Mouse (Mus musculus) spleen, adult 2 months (tissue): ENCODE results near the gene Pxmp4.

Experiments
- CTCF ChIP-seq: fragments of 200-500 bp; IDR thresholded peaks from 2 replicates; pipeline ENCODE4 v1.5.1; 2011; ENCODE audit warnings: mild to moderate bottlenecking, inconsistent platforms; ENCODE audit not compliant: insufficient read depth, insufficient read length, insufficient replicate concordance; ENCODE audit errors: extremely low read depth
- POLR2A ChIP-seq: fragments of 200-500 bp; IDR thresholded peaks from 2 replicates; pipeline ENCODE4 v1.6.1; 2011; ENCODE audit warnings: low read depth, low read length, inconsistent platforms

GRCm38 (mm10) chr2:154635826-154636225, 32.3 kb upstream of the Pxmp4 start:
- TF ChIP-seq CTCF (no peak), POLR2A (no peak)
